Mouse (Mus musculus) heart, embryonic 14.5 days (tissue): ENCODE data around the gene Tnfsf4. TPM values are rescaled to one million over a fixed set of nuclear protein-coding genes. Genes with fewer than 3 reads are reported as not detected.

ENCODE experiments used
- ATAC-seq: fragments of 200-750 bp; cut with Nextera tagmentation; 2 replicates; pipeline ENCODE4 v1.8.0; 2017; ENCODE audit warnings: low read depth, moderate TSS enrichment; ENCODE audit not compliant: insufficient number of reproducible peaks, insufficient read depth, low FRiP score
- H3K27ac ChIP-seq, 2 experiments: fragments of 200-500 bp in 1 of 2; fragments of 300-500 bp in 1 of 2; sonication (generic) in 1 of 2; replicated peaks in 1 of 2; 2 replicates each; pipeline ENCODE4 v1.5.1; 2012 to 2014; ENCODE audit warnings: low read depth in 2 of 2, low read length in 2 of 2, control low read depth in 1 of 2, mild to moderate bottlenecking in 1 of 2, mixed read lengths in 1 of 2; ENCODE audit not compliant: control insufficient read depth in 1 of 2, insufficient read depth in 1 of 2
- H3K27me3 ChIP-seq: fragments of 300-500 bp; sonication (generic); 2 replicates; pipeline ENCODE4 v1.6.1; 2014; ENCODE audit warnings: mild to moderate bottlenecking, low read length, control low read depth; ENCODE audit not compliant: control insufficient read depth, insufficient read depth
- H3K36me3 ChIP-seq: fragments of 300-500 bp; sonication (generic); 2 replicates; pipeline ENCODE4 v1.6.1; 2014; ENCODE audit warnings: mild to moderate bottlenecking, control low read depth, low read length, mixed read lengths; ENCODE audit not compliant: control insufficient read depth, insufficient read depth
- H3K4me1 ChIP-seq, 2 experiments: fragments of 200-500 bp in 1 of 2; fragments of 300-500 bp in 1 of 2; sonication (generic) in 1 of 2; 2 replicates each; pipeline ENCODE4 v1.6.1; 2012 to 2014; ENCODE audit warnings: low read length in 2 of 2, control low read depth in 1 of 2, mixed read lengths in 1 of 2; ENCODE audit not compliant: control insufficient read depth in 2 of 2, insufficient read depth in 2 of 2
- H3K4me2 ChIP-seq: fragments of 300-500 bp; sonication (generic); 2 replicates; pipeline ENCODE4 v1.6.1; 2014; ENCODE audit warnings: mild to moderate bottlenecking, low read length
- H3K4me3 ChIP-seq, 2 experiments: fragments of 200-500 bp in 1 of 2; fragments of 300-500 bp in 1 of 2; sonication (generic) in 1 of 2; 2 replicates each; pipeline ENCODE4 v1.5.1; 2012 to 2014; ENCODE audit warnings: low read length in 2 of 2, mild to moderate bottlenecking in 2 of 2, control low read depth in 1 of 2, low read depth in 1 of 2, moderate library complexity in 1 of 2; ENCODE audit not compliant: control insufficient read depth in 1 of 2, insufficient read depth in 1 of 2
- H3K9ac ChIP-seq: fragments of 300-500 bp; sonication (generic); 2 replicates; pipeline ENCODE4 v1.6.1; 2014; ENCODE audit warnings: mild to moderate bottlenecking, low read length
- H3K9me3 ChIP-seq: fragments of 300-500 bp; sonication (generic); 2 replicates; pipeline ENCODE4 v1.6.1; 2016; ENCODE audit warnings: low read length, control low read depth; ENCODE audit not compliant: control insufficient read depth
- WGBS: fragments of 180-500 bp; shearing (Covaris S2); extraction: QIAGEN DNeasy Blood & Tissue Kit; methylation state at CpG from one replicate; pipeline ENCODE4 v1.1.7; 2014; 5-methylcytosine and 5-hydroxymethylcytosine counted together
- polyA plus RNA-seq: library from polyadenylated mRNA; unstranded; fragments of >200 nt; fragmentation: Nextera tagmentation; extraction: Ambion mirVana; gene quantifications from 2 replicates; pipeline ENCODE4 v1.2.1, GENCODE M21; 2014

Tnfsf4 gene
- polyA plus RNA-seq, 1 experiment from 2014 or later: not detected

DNA sequence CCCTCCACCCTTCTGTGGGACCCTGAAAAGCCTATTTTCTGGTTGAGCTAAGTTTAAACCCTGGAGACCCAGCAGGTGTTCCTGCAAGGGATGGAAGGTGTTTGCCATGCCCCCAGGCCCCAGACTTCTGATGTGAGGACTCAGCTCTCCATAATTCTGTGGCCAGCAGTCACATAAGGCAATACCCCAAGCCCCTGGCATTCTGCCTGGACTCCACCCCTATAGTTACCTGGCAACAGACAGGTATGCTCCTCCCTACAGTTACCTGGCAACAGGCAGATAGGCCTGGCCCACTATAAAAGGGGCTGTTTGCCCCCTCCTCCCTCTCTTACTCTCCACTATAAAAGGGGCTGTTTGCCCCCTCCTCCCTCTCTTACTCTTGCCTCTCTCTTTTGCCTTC is 24.7 kb downstream of the Tnfsf4 start:
- H3K4me2 ChIP-seq: no peak overlapping the region
- H3K27me3 ChIP-seq: no peaks in the 10 kb centered on the region
- no peak overlapping the region for H3K4me3 ChIP-seq
- peaks cover 5% of the 10 kb centered on the region; the same call in 1 of the 2 replicates for H3K9me3 ChIP-seq
- no peaks in the 10 kb centered on the region for H3K4me1 ChIP-seq
- no peak overlapping the region for H3K27ac ChIP-seq
- ATAC-seq: no peak
- H3K36me3 ChIP-seq: no peaks in the 10 kb centered on the region
- H3K9ac ChIP-seq: no peak overlapping the region

DNA sequence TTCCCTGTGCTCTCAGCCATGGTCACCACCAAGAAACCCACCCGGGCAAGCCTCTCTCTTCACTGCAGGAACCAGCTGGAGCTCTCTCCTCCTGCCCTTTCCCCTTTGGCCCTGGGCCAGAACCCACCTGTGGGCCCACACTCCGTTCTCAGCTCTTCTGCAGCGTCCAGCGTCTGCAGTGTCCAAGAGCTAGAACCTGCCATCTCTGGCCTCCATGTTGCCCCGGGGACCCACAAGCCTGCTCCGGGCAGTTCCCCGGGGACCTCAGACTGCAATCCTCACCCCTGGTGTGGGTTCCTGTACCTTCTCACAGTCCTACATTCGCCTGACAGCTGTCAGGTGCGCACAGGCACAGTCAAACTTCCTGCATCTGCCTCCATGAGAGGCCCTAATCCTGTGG is 25.4 kb downstream of the Tnfsf4 start:
- WGBS: 81% methylated on average over 9 of the region's 9 CpGs

DNA sequence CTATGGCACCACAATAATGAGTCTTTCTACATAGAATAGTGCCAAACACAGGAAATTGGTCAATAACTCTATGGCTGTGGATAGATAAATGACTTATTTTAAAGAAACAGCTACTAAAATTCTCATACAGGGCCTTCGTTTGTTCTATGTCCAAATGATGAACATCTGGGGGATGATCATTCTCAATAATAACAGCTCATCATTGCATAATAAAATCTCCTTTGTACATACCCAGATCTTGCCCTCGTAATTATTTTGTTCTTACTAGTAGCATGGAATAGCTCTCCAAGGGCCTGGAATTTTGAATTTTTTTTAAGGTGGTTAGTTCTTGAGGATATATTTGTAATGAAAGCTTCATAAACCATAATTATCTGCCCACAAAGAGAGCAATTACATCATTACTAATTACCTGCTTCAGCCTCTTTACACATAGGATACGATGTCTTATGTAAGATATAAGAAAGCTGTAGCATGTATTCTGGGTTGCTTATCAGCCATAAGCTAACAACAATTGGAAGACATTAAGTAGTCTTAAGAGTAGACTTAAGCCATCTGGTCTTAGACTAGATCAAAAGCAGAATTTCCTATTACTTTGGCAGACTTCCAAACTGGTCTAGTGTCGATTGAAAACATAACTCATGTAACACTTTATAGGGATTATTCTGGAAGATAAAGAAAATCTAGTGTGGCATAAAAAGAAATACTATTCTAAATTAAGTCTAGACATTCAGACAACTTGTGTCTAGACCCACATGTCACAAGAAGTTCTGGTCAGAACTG is 31.3 kb downstream of the Tnfsf4 start:
- ATAC-seq: no peak
- Histone ChIP-seq H3K9me3 (peaks cover 5% of the 10 kb centered on the region; the same call in 1 of the 2 replicates), H3K27me3 (no peaks in the 10 kb centered on the region), H3K36me3 (no peaks in the 10 kb centered on the region), H3K27ac (no peak overlapping the region), H3K4me2 (no peak overlapping the region), H3K9ac (no peak overlapping the region), H3K4me3 (no peak overlapping the region), H3K4me1 (no peaks in the 10 kb centered on the region)
- 63% methylated on average over 4 of the region's 4 CpGs for WGBS

More for the DNA sequence above, 25.4 kb downstream of the Tnfsf4 start:
- Histone ChIP-seq H3K4me3 (no peak overlapping the region), H3K9me3 (peaks cover 5% of the 10 kb centered on the region; the same call in 1 of the 2 replicates), H3K27ac (no peak overlapping the region), H3K9ac (no peak overlapping the region), H3K27me3 (no peaks in the 10 kb centered on the region), H3K4me2 (no peak overlapping the region), H3K4me1 (no peaks in the 10 kb centered on the region), H3K36me3 (no peaks in the 10 kb centered on the region)
- ATAC-seq: no peak

DNA sequence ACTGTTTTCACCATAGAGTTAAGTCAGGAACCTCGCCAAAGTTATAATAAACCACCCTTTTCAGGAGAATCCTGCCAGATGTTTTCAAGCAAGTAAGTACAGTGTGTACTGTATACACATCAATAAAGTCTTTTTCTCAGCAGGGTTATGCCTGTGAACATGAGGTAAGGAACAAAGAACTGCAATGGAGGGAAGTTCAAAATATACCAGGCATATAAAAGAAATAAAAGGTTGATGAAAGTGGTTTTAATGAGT is 31.8 kb downstream of the Tnfsf4 start:
- ATAC-seq: no peak
- WGBS: 70% methylated on average over 1 of the region's 1 CpGs
- Histone ChIP-seq H3K9me3 (peaks cover 5% of the 10 kb centered on the region; the same call in 1 of the 2 replicates), H3K9ac (no peak overlapping the region), H3K27me3 (no peaks in the 10 kb centered on the region), H3K4me3 (no peak overlapping the region), H3K36me3 (no peaks in the 10 kb centered on the region), H3K27ac (no peak overlapping the region), H3K4me1 (no peaks in the 10 kb centered on the region), H3K4me2 (no peak overlapping the region)

DNA sequence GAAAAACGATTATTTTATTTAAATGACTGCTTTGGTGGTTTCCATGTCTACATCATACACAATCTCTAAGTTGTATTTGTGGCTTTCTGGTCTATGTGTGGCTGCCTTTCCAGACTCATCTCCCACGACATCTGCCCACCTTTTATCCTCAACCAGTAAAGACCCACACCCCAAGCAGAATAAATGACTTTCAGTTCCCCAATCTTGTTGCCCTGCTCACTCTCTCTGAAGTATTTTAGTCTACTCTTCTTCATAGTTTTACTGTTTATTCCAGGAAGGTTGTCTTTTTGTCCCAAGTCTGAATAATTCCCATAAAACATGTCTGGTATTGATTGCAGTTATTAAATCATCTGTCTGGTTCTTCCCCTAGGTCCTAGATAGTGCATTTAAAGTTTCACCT is 40.6 kb downstream of the Tnfsf4 start:
- Histone ChIP-seq H3K9me3 (no peaks in the 10 kb centered on the region), H3K4me2 (no peak overlapping the region), H3K4me1 (no peaks in the 10 kb centered on the region), H3K9ac (no peak overlapping the region), H3K4me3 (no peak overlapping the region), H3K27ac (no peak overlapping the region), H3K27me3 (no peaks in the 10 kb centered on the region), H3K36me3 (no peaks in the 10 kb centered on the region)
- 82% methylated on average over 2 of the region's 2 CpGs for WGBS
- no peak for ATAC-seq

DNA sequence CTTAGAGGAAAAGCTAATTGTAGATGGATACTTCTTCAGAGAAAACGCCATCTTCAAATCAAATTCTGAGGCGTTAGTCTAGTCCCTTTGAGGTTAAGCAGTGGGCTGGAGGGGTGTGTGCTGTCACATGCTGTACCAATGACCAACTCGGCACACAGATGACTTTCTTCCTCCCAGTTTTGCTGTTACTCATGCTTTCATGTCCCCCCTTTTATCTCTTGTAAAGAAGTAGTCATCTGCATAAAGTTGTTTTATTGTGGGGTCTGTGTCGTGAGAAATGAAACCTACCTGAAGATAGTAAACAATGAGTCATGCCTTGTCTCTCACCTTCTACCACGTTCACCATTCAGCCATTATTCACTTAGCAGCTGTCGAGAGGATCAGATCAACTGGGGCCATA is 41.3 kb downstream of the Tnfsf4 start:
- H3K27ac ChIP-seq: no peak overlapping the region
- WGBS: 82% methylated on average over 6 of the region's 6 CpGs
- H3K9ac ChIP-seq: no peak overlapping the region
- H3K27me3 ChIP-seq: no peaks in the 10 kb centered on the region
- no peaks in the 10 kb centered on the region for H3K4me1 ChIP-seq
- H3K4me3 ChIP-seq: no peak overlapping the region
- H3K4me2 ChIP-seq: no peak overlapping the region
- H3K36me3 ChIP-seq: no peaks in the 10 kb centered on the region
- no peaks in the 10 kb centered on the region for H3K9me3 ChIP-seq
- no peak for ATAC-seq

DNA sequence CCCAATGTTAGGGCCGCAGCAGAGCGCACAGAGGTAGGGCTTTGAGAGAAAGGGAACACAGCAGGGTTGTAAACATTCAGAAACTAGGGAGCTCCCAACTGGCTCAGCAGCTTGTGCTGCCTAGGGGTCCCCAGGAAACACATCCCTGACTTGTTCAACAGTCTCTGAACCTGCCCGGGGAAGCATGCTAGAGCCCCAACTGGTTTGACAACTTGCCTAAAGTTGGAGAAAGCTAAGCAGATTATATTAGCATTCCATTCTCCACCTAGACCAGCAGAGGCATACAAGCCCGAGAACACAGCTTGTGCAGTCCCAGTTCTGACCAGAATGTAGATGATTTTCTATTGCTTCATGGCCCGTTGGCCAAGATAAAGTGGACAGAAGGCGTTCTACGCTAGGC is 49.6 kb downstream of the Tnfsf4 start:
- no peak overlapping the region for H3K27ac ChIP-seq

DNA sequence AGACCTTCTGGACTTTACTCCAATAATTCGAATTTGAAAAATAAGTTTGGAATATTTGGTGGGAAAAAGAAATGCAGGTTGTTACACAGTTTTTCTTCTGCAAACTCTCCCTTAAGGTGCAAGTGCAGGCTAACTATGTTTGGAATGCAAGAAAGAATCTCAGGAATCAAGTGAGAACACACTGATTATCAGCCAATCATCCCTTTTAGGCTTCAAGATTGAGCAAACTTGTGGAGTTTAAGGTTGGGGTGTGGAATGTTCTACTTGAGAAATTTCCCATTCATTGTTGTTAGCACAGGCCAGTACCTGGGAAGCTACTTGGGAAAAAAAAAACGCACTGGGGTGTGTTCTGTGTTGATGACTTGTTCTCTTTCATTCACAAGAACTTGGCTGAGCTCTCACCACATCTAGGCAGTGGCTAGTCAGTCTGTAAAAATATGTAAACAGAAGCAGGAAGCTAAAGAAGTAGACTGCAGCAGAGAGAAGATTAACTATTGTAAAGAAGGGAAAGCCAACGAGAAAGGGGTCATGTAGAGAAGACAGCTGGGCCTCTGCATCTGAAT is 56.6 kb downstream of the Tnfsf4 start:
- Histone ChIP-seq H3K27ac (no peak overlapping the region), H3K27me3 (no peaks in the 10 kb centered on the region)
- ATAC-seq: no peak

More for the DNA sequence above, 49.6 kb downstream of the Tnfsf4 start:
- no peaks in the 10 kb centered on the region for H3K36me3 ChIP-seq
- no peak overlapping the region for H3K4me3 ChIP-seq
- no peak overlapping the region for H3K9ac ChIP-seq
- no peaks in the 10 kb centered on the region for H3K9me3 ChIP-seq
- no peaks in the 10 kb centered on the region for H3K27me3 ChIP-seq
- H3K4me1 ChIP-seq: peaks cover 0 to 3% of the 10 kb centered on the region in 2 experiments; a peak in 1 of 4 replicates
- H3K4me2 ChIP-seq: no peak overlapping the region
- WGBS: 79% methylated on average over 7 of the region's 7 CpGs
- ATAC-seq: no peak

More for the DNA sequence above, 56.6 kb downstream of the Tnfsf4 start:
- H3K9ac ChIP-seq: no peak overlapping the region
- H3K36me3 ChIP-seq: no peaks in the 10 kb centered on the region
- no peak overlapping the region for H3K4me3 ChIP-seq
- H3K4me1 ChIP-seq: no peaks in the 10 kb centered on the region
- no peaks in the 10 kb centered on the region for H3K9me3 ChIP-seq
- 30% methylated on average over 3 of the region's 3 CpGs for WGBS
- no peak overlapping the region for H3K4me2 ChIP-seq
